Mouse (Mus musculus) limb, embryonic 10.5 days (tissue): ENCODE measurements around the gene Gm14459. TPM values are rescaled to one million over a fixed set of nuclear protein-coding genes. Genes with fewer than 3 reads are reported as not detected.
"Not testable (repeated sequence)": the region's sequence is repeated elsewhere in the genome, so short reads cannot be mapped to it uniquely, and the experiment has no call there.

Experiments
- DNase-seq: peaks from one replicate; pipeline ENCODE4 v3.0.0-alpha.2; 2017; ENCODE audit warnings: low spot score
- H3K27ac ChIP-seq: fragments of 300-500 bp; sonication (generic); 2 replicates; pipeline ENCODE4 v1.5.1; 2016; ENCODE audit warnings: mild to moderate bottlenecking
- H3K27me3 ChIP-seq: fragments of 300-500 bp; sonication (generic); 2 replicates; pipeline ENCODE4 v1.6.1; 2016; ENCODE audit warnings: low read depth, mild to moderate bottlenecking; ENCODE audit not compliant: poor library complexity, severe bottlenecking
- H3K36me3 ChIP-seq: fragments of 300-500 bp; sonication (generic); 2 replicates; pipeline ENCODE4 v1.6.1; 2016; ENCODE audit warnings: mild to moderate bottlenecking, moderate library complexity
- H3K4me1 ChIP-seq: fragments of 300-500 bp; sonication (generic); 2 replicates; pipeline ENCODE4 v1.6.1; 2016
- H3K4me3 ChIP-seq: fragments of 300-500 bp; sonication (generic); 2 replicates; pipeline ENCODE4 v1.5.1; 2016; ENCODE audit warnings: mild to moderate bottlenecking, moderate library complexity
- H3K9me3 ChIP-seq: fragments of 300-500 bp; sonication (generic); replicated peaks from 2 replicates; pipeline ENCODE4 v1.6.1; 2016; ENCODE audit warnings: mild to moderate bottlenecking
- WGBS: fragments of 180-500 bp; shearing (Covaris S2); methylation state at CpG from one replicate; pipeline ENCODE4 v1.1.7; 2016; 5-methylcytosine and 5-hydroxymethylcytosine counted together
- polyA plus RNA-seq: library from polyadenylated mRNA; unstranded; fragments of >200 nt; fragmentation: Nextera tagmentation; extraction: Ambion mirVana; gene quantifications from 2 replicates; pipeline ENCODE4 v1.2.1, GENCODE M21; 2016

Gm14459 gene
- not detected in 2 replicates for polyA plus RNA-seq

- Histone ChIP-seq H3K27ac (no peak within 1 kb of the TSS), H3K9me3 (no peaks in the 10 kb centered on the region), H3K4me3 (no peak within 1 kb of the TSS), H3K4me1 (no peaks in the 10 kb centered on the region), H3K36me3 (no peaks in the 10 kb centered on the region), H3K27me3 (no peaks in the 10 kb centered on the region)
- 91% methylated on average over 2 of the region's 2 CpGs for WGBS
- DNase-seq, result no peak
Measured at GRCm38 (mm10) chrX:8524854-8525253, at the start of gene Gm14459. Gene Gm14459 (minus strand): TSS chrX:8524954.

DNA sequence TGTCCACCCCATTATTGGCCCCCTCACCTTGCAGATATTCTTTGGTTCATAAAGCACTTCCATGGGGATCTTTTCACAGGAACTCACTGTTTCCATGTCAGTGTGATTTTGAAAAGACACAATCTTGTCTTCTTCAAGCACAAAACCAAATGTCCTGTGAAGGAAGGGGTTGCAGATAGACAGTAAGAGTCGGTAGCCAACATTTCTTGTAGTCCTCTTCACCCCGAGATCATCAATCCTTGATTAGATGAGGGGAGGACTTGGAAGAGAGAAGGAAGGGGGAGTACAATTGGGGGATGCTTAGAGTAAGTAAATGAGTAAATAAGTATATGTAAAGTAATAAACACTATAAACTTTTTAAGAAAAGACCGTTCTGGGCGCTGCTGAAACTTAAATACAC is 23.4 kb upstream of the Gm14459 start, which contains the start of gene Ssxb6:
Gene Ssxb6, minus strand, starts transcription at position 101 of the 400 bp plus-strand sequence.
- H3K4me3 ChIP-seq, DNase-seq, H3K4me1 ChIP-seq, H3K9me3 ChIP-seq, H3K27me3 ChIP-seq, H3K36me3 ChIP-seq, H3K27ac ChIP-seq: not testable (repeated sequence)
- WGBS, result 82% methylated on average over 4 of the region's 4 CpGs

Other genes with a start within 250 kb of the Gm14459 start
- gene Ssxb10, start 197.5 kb downstream of the Gm14459 start, polyA plus RNA-seq, result not detected in 2 replicates
- gene Ssxb9, start 158.0 kb downstream of the Gm14459 start, polyA plus RNA-seq, result not detected in 2 replicates
- not detected in 2 replicates for gene Ssxb1, start 111.6 kb downstream of the Gm14459 start, polyA plus RNA-seq
- not detected in 2 replicates for gene Ssxb2, start 63.2 kb downstream of the Gm14459 start, polyA plus RNA-seq
- gene Ssxb6, start 23.3 kb upstream of the Gm14459 start, polyA plus RNA-seq, result not detected in 2 replicates
- not detected in 2 replicates for gene Ssxb3, start 66.9 kb upstream of the Gm14459 start, polyA plus RNA-seq
- not detected in 2 replicates for gene Ssxb8, start 165.9 kb upstream of the Gm14459 start, polyA plus RNA-seq
- gene Ssx9, start 223.5 kb upstream of the Gm14459 start, polyA plus RNA-seq, result not detected in 2 replicates